Mouse (Mus musculus) embryonic facial prominence, embryonic 11.5 days (tissue): ENCODE measurements around the gene Farsb. TPM values are rescaled to one million over a fixed set of nuclear protein-coding genes. Genes with fewer than 3 reads are reported as not detected.

Source experiments
- ATAC-seq: fragments of 200-750 bp; cut with Nextera tagmentation; replicated peaks from 2 replicates; pipeline ENCODE4 v1.8.0; 2017; ENCODE audit warnings: low read depth; ENCODE audit not compliant: insufficient number of reproducible peaks, low FRiP score, low TSS enrichment
- DNase-seq: peaks from one replicate; pipeline ENCODE4 v3.0.0-alpha.2; 2015; ENCODE audit warnings: low spot score
- H3K27ac ChIP-seq: fragments of 300-500 bp; sonication (generic); replicated peaks from 2 replicates; pipeline ENCODE4 v1.5.1; 2014; ENCODE audit warnings: mild to moderate bottlenecking, low read depth, low read length, control low read depth
- H3K27me3 ChIP-seq: fragments of 300-500 bp; sonication (generic); 2 replicates; pipeline ENCODE4 v1.6.1; 2014; ENCODE audit warnings: mild to moderate bottlenecking, low read length, moderate library complexity, mixed read lengths; ENCODE audit not compliant: control insufficient read depth, insufficient read depth
- H3K36me3 ChIP-seq: fragments of 300-500 bp; sonication (generic); replicated peaks from 2 replicates; pipeline ENCODE4 v1.6.1; 2014; ENCODE audit warnings: low read depth, mild to moderate bottlenecking, low read length, moderate library complexity, mixed read lengths; ENCODE audit not compliant: control insufficient read depth, insufficient read depth
- H3K4me1 ChIP-seq: fragments of 300-500 bp; sonication (generic); 2 replicates; pipeline ENCODE4 v1.6.1; 2014; ENCODE audit warnings: low read length, mixed read lengths; ENCODE audit not compliant: control insufficient read depth, insufficient read depth
- H3K4me2 ChIP-seq: fragments of 300-500 bp; sonication (generic); 2 replicates; pipeline ENCODE4 v1.6.1; 2014; ENCODE audit warnings: low read depth, mild to moderate bottlenecking, control low read depth, low read length, moderate library complexity
- H3K4me3 ChIP-seq: fragments of 300-500 bp; sonication (generic); 2 replicates; pipeline ENCODE4 v1.5.1; 2014; ENCODE audit warnings: low read depth, low read length, control low read depth
- H3K9ac ChIP-seq: fragments of 300-500 bp; sonication (generic); replicated peaks from 2 replicates; pipeline ENCODE4 v1.6.1; 2014; ENCODE audit warnings: mild to moderate bottlenecking, control low read depth, low read length
- H3K9me3 ChIP-seq: fragments of 300-500 bp; sonication (generic); replicated peaks from 2 replicates; pipeline ENCODE4 v1.6.1; 2016; ENCODE audit warnings: mild to moderate bottlenecking, low read length, inconsistent platforms, mixed read lengths; ENCODE audit not compliant: control insufficient read depth
- WGBS: fragments of 180-500 bp; shearing (Covaris S2); extraction: QIAGEN DNeasy Blood & Tissue Kit; methylation state at CpG from one replicate; pipeline ENCODE4 v1.1.7; 2014; 5-methylcytosine and 5-hydroxymethylcytosine counted together
- polyA plus RNA-seq: library from polyadenylated mRNA; unstranded; fragments of >200 nt; fragmentation: Nextera tagmentation; extraction: Ambion mirVana; gene quantifications from 2 replicates; pipeline ENCODE4 v1.2.1, GENCODE M21; 2014

Gene Farsb
- polyA plus RNA-seq, 1 experiment from 2014 or later: 190 TPM

- Histone ChIP-seq H3K36me3 (no peaks in the 10 kb centered on the region; the same call in 1 of the 2 replicates), H3K4me3 (no peak overlapping the region), H3K9me3 (no peaks in the 10 kb centered on the region), H3K4me2 (no peak overlapping the region), H3K27me3 (no peaks in the 10 kb centered on the region), H3K9ac (no peak overlapping the region), H3K4me1 (no peaks in the 10 kb centered on the region), H3K27ac (no peak overlapping the region)
- ATAC-seq (no peak), DNase-seq (peak; percentile 73)
- WGBS: 36% methylated on average over 7 of the region's 7 CpGs
Measured at GRCm38 (mm10) chr1:78454659-78455058, 34.0 kb downstream of the Farsb start.

GRCm38 (mm10) chr1:78453886-78454285 lies 34.8 kb downstream of the Farsb start:
- no peak overlapping the region for H3K27ac ChIP-seq
- H3K27me3 ChIP-seq: no peaks in the 10 kb centered on the region
- no peak overlapping the region for H3K4me3 ChIP-seq
- no peak for ATAC-seq
- H3K4me2 ChIP-seq: no peak overlapping the region
- H3K9ac ChIP-seq: no peak overlapping the region
- H3K36me3 ChIP-seq: no peaks in the 10 kb centered on the region; the same call in 1 of the 2 replicates
- H3K4me1 ChIP-seq: no peaks in the 10 kb centered on the region
- no peak for DNase-seq
- no peaks in the 10 kb centered on the region for H3K9me3 ChIP-seq
- 93% methylated on average over 8 of the region's 8 CpGs for WGBS

GRCm38 (mm10) chr1:78452544-78452943 lies 36.2 kb downstream of the Farsb start:
- H3K9ac ChIP-seq: no peak overlapping the region
- no peaks in the 10 kb centered on the region; the same call in 1 of the 2 replicates for H3K36me3 ChIP-seq
- H3K27me3 ChIP-seq: no peaks in the 10 kb centered on the region
- ATAC-seq (no peak), DNase-seq (no peak)
- no peaks in the 10 kb centered on the region for H3K9me3 ChIP-seq
- 90% methylated on average over 6 of the region's 6 CpGs for whole genome bisulfite sequencing
- no peak overlapping the region for H3K4me2 ChIP-seq
- H3K4me3 ChIP-seq: no peak overlapping the region
- H3K4me1 ChIP-seq: no peaks in the 10 kb centered on the region
- no peak overlapping the region for H3K27ac ChIP-seq

DNA sequence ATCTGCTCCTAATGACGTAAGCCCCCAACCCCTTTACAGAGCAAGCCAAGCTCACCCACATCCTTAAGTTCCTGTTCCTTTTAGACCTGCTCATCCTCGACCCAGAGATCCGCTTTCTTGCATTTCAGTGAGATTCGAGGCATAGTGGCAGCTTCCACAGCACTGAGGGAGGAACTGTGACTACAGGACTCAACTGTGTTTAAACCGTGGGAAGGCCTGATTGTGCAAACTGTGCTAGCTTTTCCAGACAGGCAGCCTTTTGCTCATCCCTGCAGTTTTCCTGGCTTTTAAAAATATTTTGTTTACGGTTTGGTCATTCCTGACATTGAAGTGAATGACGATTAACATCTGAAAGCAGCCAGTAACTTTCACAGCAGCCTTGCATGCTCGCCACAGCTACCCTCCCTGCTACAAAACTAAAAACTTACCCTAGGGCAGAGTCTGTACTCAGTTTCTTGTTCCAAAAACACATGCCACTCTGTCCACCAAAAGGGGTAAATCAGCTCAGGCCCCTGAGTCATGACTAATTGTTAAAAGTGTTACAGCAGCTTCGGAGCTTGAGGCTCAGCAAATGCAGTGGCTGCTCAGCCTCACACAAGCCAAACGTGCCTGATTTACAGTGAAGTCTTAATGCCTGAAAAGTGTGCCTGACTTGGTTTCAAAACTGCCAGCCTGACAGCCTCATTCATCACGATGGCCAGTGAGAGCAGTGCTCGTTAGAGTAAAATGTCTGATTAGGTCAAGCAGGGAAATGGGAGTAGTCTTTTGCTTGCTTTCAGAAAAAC lies 37.4 kb downstream of the Farsb start:
- DNase-seq: no peak
- Histone ChIP-seq H3K27ac (no peak overlapping the region), H3K36me3 (no peaks in the 10 kb centered on the region; the same call in 1 of the 2 replicates), H3K27me3 (no peaks in the 10 kb centered on the region), H3K9ac (no peak overlapping the region), H3K4me3 (no peak overlapping the region), H3K4me2 (no peak overlapping the region), H3K9me3 (no peaks in the 10 kb centered on the region), H3K4me1 (no peaks in the 10 kb centered on the region)
- ATAC-seq: no peak
- 78% methylated on average over 12 of the region's 12 CpGs for WGBS

- ATAC-seq (peak; percentile 67; the same call in 1 of the 2 replicates), DNase-seq (peak; percentile 28)
- Histone ChIP-seq H3K4me1 (no peaks in the 10 kb centered on the region), H3K4me2 (no peak overlapping the region), H3K9me3 (no peaks in the 10 kb centered on the region), H3K27me3 (no peaks in the 10 kb centered on the region), H3K27ac (no peak overlapping the region), H3K4me3 (no peak overlapping the region), H3K36me3 (no peaks in the 10 kb centered on the region; the same call in 1 of the 2 replicates), H3K9ac (no peak overlapping the region)
- 77% methylated on average over 1 of the region's 1 CpGs for WGBS
Measured at GRCm38 (mm10) chr1:78448091-78448490, 40.6 kb downstream of the Farsb start.

- Histone ChIP-seq H3K4me2 (no peak overlapping the region), H3K36me3 (no peaks in the 10 kb centered on the region)
- WGBS: 90% methylated on average over 6 of the region's 6 CpGs
Measured at GRCm38 (mm10) chr1:78446742-78447141, 42.0 kb downstream of the Farsb start.

DNA sequence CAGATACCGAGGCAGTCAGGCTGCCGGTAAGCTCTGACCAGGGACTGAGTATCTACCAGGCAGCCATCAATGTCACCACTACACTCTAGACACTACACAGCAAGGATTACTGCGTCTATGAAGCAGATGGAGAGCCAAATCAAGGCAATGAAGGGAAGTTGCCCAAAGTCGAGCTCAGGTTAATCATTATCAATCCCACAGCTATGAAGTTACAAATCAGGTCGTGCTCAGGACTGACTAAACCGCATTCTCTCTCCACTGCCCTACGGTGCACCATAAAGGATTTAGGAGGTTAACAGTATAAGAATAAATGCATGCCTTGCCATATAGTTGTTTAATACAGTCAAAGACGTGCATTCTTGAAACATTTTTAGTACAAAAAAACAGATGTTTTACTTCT lies 42.5 kb downstream of the Farsb start:
- no peaks in the 10 kb centered on the region for H3K4me1 ChIP-seq
- DNase-seq: no peak
- H3K4me2 ChIP-seq: no peak overlapping the region
- ATAC-seq: no peak
- H3K4me3 ChIP-seq: no peak overlapping the region
- H3K27ac ChIP-seq: no peak overlapping the region
- WGBS: 89% methylated on average over 8 of the region's 8 CpGs
- no peaks in the 10 kb centered on the region for H3K9me3 ChIP-seq
- H3K27me3 ChIP-seq: no peaks in the 10 kb centered on the region
- no peaks in the 10 kb centered on the region for H3K36me3 ChIP-seq
- no peak overlapping the region for H3K9ac ChIP-seq

More at GRCm38 (mm10) chr1:78446742-78447141, 42.0 kb downstream of the Farsb start:
- Histone ChIP-seq H3K4me3 (no peak overlapping the region), H3K27ac (no peak overlapping the region), H3K9me3 (no peaks in the 10 kb centered on the region), H3K4me1 (no peaks in the 10 kb centered on the region), H3K27me3 (no peaks in the 10 kb centered on the region), H3K9ac (no peak overlapping the region)
- ATAC-seq (no peak), DNase-seq (no peak)

DNA sequence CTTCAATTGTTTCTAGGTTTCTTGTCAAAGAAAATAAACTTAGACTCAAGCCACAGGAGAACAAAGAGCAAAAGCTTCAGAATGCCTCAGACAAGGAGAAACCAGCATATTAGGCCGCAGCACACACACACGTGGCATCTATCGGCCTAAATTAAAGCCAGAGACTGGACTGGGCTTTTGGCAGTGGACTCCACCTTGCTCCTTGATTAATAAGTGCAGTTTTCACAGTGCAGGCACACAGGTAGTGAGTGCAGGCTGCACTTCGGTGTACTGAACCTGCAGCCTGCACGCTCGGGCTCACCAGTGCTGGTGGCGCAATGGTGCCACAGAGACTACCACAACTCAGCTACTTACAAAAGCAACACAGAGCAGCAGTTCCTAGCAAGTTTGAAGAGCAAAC lies 45.6 kb downstream of the Farsb start:
- Histone ChIP-seq H3K9ac (no peak overlapping the region), H3K36me3 (no peaks in the 10 kb centered on the region; the same call in 1 of the 2 replicates), H3K9me3 (no peaks in the 10 kb centered on the region), H3K27ac (no peak overlapping the region; the same call in 1 of the 2 replicates), H3K4me1 (no peaks in the 10 kb centered on the region), H3K4me3 (no peak overlapping the region), H3K4me2 (no peak overlapping the region), H3K27me3 (no peaks in the 10 kb centered on the region)
- ATAC-seq: no peak
- peak; percentile 66 for DNase-seq
- 75% methylated on average over 7 of the region's 7 CpGs for WGBS
